Mouse (Mus musculus): ENCODE measurements around the gene Usp38. TPM values are rescaled to one million over a fixed set of nuclear protein-coding genes. Genes with fewer than 3 reads are reported as not detected.

The Usp38 gene
- polyA plus RNA-seq, 1 experiment from 2014 or later: 6.8 TPM

DNA sequence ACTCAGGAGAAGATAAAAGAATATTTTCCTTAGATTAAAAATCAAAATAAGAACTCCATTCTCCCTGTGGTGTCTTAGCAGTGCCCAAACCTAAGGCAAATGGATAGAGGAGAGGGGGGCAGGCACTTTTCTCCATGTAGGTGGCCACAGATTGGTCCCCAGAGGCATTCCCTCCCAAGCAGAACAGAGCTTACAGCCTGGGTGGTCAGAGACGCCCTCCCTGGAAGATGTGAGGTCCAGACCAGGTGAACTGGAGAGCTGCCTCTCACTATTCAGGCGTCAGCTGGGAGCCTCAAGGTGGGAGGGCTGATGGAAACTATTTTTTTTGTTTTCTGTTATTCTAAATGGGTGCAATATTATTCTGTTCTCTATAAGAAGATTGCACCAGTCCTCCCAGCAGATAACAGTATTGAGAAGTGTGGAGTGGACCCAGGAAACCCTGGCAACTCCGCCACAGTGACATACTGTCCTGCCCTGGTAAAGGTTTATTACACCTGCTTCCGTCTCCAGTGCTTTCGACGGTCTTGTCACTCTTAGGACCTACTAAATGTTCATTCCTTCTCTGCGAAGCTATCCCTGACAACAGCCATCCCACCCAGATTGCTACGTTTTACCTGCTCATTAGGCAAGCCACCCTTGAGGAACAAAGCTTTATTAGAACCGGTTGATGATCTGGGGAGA, 55.0 kb downstream of the Usp38 start:
- Histone ChIP-seq H3K27ac (ENCODE audit: low read depth) (no peak overlapping the region), H3K4me1 (ENCODE audit: insufficient read depth) (no peaks in the 10 kb centered on the region), H3K9ac (replicated peaks) (no peak overlapping the region), H3K36me3 (replicated peaks; ENCODE audit: insufficient read depth, low read length) (no peaks in the 10 kb centered on the region), H3K4me2 (ENCODE audit: low read depth, low read length) (no peak overlapping the region), H3K27me3 (ENCODE audit: insufficient read depth, low read length) (no peaks in the 10 kb centered on the region), H3K9me3 (ENCODE audit: low read length) (no peaks in the 10 kb centered on the region), H3K4me3 (ENCODE audit: low read depth, low read length) (no peak overlapping the region)
- no peak for ATAC-seq
- no peak for DNase-seq
- 79% methylated on average over 9 of the region's 9 CpGs for WGBS (ENCODE audit: insufficient replicate concordance)
- TF ChIP-seq CTCF (IDR thresholded peaks at IDR 0.05; ENCODE audit: low read depth) (no peak), EP300 (IDR thresholded peaks at IDR 0.05; ENCODE audit: low read depth) (no peak)

DNA sequence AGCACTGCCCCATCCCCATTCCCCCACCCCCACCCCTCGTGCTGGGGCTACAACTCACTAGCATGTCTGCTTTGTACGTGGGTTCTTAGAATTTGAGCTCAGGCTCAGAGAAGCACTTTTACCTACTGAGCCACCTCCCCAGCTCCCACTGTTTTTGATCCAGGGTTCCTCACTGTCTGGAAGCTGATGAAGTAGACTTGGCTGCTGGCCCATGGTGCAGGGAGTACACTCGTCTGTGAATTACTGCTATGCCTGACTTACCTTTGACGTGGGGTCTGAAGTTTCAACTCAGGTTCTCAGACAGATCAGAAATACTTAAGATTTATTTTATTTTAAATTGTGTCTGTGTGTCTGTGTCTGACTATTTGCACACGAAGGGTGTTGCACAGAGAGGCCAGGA, 57.0 kb downstream of the Usp38 start:
- Histone ChIP-seq H3K27ac (ENCODE audit: low read depth) (no peak overlapping the region), H3K4me3 (ENCODE audit: low read depth, low read length) (no peak overlapping the region), H3K9me3 (ENCODE audit: low read length) (no peaks in the 10 kb centered on the region), H3K27me3 (ENCODE audit: insufficient read depth, low read length) (no peaks in the 10 kb centered on the region), H3K9ac (replicated peaks) (no peak overlapping the region), H3K4me1 (ENCODE audit: insufficient read depth) (no peaks in the 10 kb centered on the region), H3K36me3 (replicated peaks; ENCODE audit: insufficient read depth, low read length) (no peaks in the 10 kb centered on the region), H3K4me2 (ENCODE audit: low read depth, low read length) (no peak overlapping the region)
- ATAC-seq: no peak
- 71% methylated on average over 5 of the region's 5 CpGs for WGBS (ENCODE audit: insufficient replicate concordance)
- no peak for DNase-seq
- no peak for TF ChIP-seq CTCF (IDR thresholded peaks at IDR 0.05; ENCODE audit: low read depth)
- no peak for TF ChIP-seq EP300 (IDR thresholded peaks at IDR 0.05; ENCODE audit: low read depth)

DNA sequence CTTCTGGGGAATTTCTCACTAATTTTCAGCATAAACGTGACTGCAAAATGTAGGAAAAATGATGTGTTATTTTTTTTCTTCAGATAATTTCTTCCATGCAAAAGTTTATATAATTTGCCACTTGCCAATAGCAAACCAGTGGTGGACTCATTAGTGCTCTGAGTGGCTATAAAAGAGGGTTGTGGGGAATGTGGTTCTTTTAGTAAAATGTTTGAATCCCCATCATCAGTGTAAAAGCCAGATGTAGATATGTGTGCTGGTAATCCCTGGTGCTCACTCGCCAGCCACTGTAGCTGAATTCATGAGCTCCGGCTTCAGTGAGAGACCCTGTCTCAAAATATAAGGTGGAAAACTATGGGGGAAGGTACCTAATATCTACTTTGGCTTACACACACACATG, 61.8 kb downstream of the Usp38 start:
- Histone ChIP-seq H3K4me3 (ENCODE audit: low read depth, low read length) (no peak overlapping the region), H3K27ac (ENCODE audit: low read depth) (no peak overlapping the region), H3K9ac (replicated peaks) (no peak overlapping the region), H3K4me1 (ENCODE audit: insufficient read depth) (peaks cover 6% of the 10 kb centered on the region; the same call in 1 of the 2 replicates), H3K27me3 (ENCODE audit: insufficient read depth, low read length) (no peaks in the 10 kb centered on the region), H3K4me2 (ENCODE audit: low read depth, low read length) (no peak overlapping the region), H3K36me3 (replicated peaks; ENCODE audit: insufficient read depth, low read length) (no peaks in the 10 kb centered on the region), H3K9me3 (ENCODE audit: low read length) (no peaks in the 10 kb centered on the region)
- DNase-seq (no peak), ATAC-seq (no peak)
- TF ChIP-seq EP300 (IDR thresholded peaks at IDR 0.05; ENCODE audit: low read depth) (no peak), CTCF (IDR thresholded peaks at IDR 0.05; ENCODE audit: low read depth) (no peak)
- WGBS (ENCODE audit: insufficient replicate concordance): 79% methylated on average over 3 of the region's 3 CpGs

DNA sequence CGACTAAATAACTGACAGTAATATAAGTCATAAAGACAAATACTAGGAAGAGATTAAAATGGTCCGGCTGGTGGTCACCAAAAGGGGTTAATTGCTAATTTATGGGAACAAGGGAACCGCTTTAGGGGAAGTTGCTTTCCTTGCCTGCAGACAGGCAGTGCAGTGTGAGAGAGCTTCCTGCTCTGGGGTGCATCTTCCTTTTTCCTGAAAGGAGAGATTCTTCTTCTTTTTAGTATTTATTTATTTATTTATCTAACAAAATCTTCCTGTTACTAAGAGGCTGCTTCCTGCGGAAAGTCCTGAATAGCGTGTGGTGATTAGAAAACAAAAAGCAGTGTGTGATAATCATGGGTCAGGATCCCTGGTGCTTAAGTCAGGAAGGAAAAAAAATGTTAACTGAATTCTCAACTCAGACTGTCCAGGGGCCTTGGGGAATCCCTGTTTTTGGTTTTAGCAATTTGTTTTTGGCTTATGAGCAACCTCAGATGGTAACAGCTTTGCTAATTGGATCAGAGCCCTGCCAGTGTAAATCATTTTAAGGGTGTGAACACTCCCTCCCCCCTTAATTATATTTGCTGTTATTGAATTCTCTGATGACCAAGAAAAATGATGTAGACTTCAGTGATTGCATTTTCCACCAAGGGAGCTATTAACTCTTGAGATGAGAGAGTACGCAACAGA, 62.4 kb downstream of the Usp38 start:
- DNase-seq (no peak), ATAC-seq (no peak)
- H3K27me3 ChIP-seq (ENCODE audit: insufficient read depth, low read length): no peaks in the 10 kb centered on the region
- H3K9ac ChIP-seq (replicated peaks): no peak overlapping the region
- no peaks in the 10 kb centered on the region for H3K36me3 ChIP-seq (replicated peaks; ENCODE audit: insufficient read depth, low read length)
- H3K4me3 ChIP-seq (ENCODE audit: low read depth, low read length): no peak overlapping the region
- H3K9me3 ChIP-seq (ENCODE audit: low read length): no peaks in the 10 kb centered on the region
- H3K4me2 ChIP-seq (ENCODE audit: low read depth, low read length): no peak overlapping the region
- H3K27ac ChIP-seq (ENCODE audit: low read depth): no peak overlapping the region
- TF ChIP-seq CTCF (IDR thresholded peaks at IDR 0.05; ENCODE audit: low read depth) (no peak), EP300 (IDR thresholded peaks at IDR 0.05; ENCODE audit: low read depth) (peak; percentile 44)
- 29% methylated on average over 6 of the region's 6 CpGs for WGBS (ENCODE audit: insufficient replicate concordance)
- peaks cover 6% of the 10 kb centered on the region; the same call in 1 of the 2 replicates for H3K4me1 ChIP-seq (ENCODE audit: insufficient read depth)

DNA sequence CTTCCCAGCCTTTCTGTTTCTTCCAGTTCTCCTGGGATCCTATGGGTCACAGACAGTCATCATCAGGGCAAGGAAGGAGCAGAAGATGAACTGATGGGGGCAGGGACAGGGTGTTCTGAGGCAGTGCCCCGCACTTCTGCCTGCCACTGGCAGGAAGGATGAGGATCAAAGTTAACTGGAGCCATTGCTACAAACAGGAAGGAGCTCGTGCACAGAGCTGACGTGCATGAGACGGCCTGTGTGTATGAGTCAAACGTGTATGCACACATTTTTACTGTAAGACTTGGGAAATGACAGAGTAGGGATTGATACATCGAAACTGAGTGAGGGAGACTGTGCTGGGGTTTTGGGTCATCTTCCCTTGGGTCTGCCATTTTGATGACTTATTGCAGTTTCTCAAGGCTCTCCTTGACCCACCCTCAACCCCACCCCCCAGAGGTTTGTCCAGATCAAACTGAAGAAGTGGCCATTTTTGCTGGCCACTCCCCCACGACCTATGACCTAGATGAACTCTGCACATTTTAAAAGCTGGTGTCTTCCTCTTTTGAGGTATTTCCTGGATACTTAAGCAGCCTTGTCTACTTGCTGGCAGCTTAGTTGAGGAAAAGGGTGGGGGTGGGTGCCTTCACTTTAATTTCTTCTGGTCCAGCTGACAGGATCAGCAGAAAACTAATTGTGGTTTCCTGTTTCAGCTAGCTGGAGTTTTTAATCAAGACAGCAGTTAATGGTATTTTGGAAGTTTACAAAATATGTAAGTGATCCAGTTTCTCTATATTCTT, 66.1 kb downstream of the Usp38 start:
- Histone ChIP-seq H3K4me1 (ENCODE audit: insufficient read depth) (peaks cover 6% of the 10 kb centered on the region; the same call in 1 of the 2 replicates), H3K4me3 (ENCODE audit: low read depth, low read length) (no peak overlapping the region), H3K36me3 (replicated peaks; ENCODE audit: insufficient read depth, low read length) (no peaks in the 10 kb centered on the region), H3K9me3 (ENCODE audit: low read length) (no peaks in the 10 kb centered on the region), H3K27ac (ENCODE audit: low read depth) (peak overlapping the region; percentile 41; the same call in 1 of the 2 replicates), H3K4me2 (ENCODE audit: low read depth, low read length) (no peak overlapping the region), H3K9ac (replicated peaks) (no peak overlapping the region), H3K27me3 (ENCODE audit: insufficient read depth, low read length) (no peaks in the 10 kb centered on the region)
- ATAC-seq (peak; percentile 80), DNase-seq (peak; percentile 43)
- TF ChIP-seq CTCF (IDR thresholded peaks at IDR 0.05; ENCODE audit: low read depth) (no peak), EP300 (IDR thresholded peaks at IDR 0.05; ENCODE audit: low read depth) (peak; percentile 68)
- 27% methylated on average over 7 of the region's 7 CpGs for WGBS (ENCODE audit: insufficient replicate concordance)

DNA sequence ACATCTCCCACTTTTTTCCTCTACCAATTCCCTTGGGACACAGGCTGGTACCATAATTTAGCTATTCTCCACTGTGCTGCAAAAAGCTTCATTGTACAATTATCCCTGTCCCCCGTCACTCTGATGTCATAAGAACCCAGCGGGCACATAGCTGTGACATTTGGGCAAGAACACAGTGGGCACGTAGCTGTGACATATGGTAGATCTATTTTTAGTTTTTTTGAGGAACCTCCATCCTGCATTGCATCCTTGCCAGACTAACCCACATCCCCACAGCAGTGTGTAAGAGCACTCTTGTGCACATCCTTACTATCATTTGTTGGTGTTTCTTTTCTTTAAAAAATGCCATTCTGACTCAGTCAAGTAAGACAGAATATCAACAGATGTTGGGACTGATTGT, 71.0 kb downstream of the Usp38 start:
- Histone ChIP-seq H3K27ac (ENCODE audit: low read depth) (no peak overlapping the region), H3K36me3 (replicated peaks; ENCODE audit: insufficient read depth, low read length) (no peaks in the 10 kb centered on the region), H3K27me3 (ENCODE audit: insufficient read depth, low read length) (no peaks in the 10 kb centered on the region), H3K9me3 (ENCODE audit: low read length) (no peaks in the 10 kb centered on the region), H3K4me1 (ENCODE audit: insufficient read depth) (peaks cover 4% of the 10 kb centered on the region; the same call in 1 of the 2 replicates), H3K9ac (replicated peaks) (no peak overlapping the region), H3K4me3 (ENCODE audit: low read depth, low read length) (no peak overlapping the region), H3K4me2 (ENCODE audit: low read depth, low read length) (no peak overlapping the region)
- no peak for DNase-seq
- no peak for TF ChIP-seq CTCF (IDR thresholded peaks at IDR 0.05; ENCODE audit: low read depth)
- TF ChIP-seq EP300 (IDR thresholded peaks at IDR 0.05; ENCODE audit: low read depth): no peak
- no peak for ATAC-seq
- 39% methylated on average over 3 of the region's 3 CpGs for WGBS (ENCODE audit: insufficient replicate concordance)

Measured in liver, postnatal 0 days (tissue).